ENCODE assay signal across 26 mouse cellular contexts in the genomic region with DNA sequence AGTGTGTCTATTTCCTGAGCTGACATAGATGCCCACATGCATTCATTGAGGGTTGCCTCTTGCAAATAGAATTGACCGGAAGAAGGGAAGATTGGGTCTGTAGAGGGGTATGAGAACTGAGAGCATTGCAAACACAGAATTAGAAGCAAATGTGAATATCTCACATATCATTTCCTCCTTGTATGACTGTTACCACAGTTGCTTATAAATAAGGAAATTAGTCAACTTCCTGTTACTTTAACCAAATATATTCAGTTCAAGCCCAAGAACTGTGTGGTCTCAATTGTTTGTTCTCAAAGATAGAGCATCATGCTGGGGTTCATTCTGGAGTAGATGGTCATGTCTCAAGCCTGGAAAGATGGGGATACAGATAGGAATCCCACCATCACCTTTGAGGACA.
"Had no signal": no experiment of that assay in that cellular context is flagged by ENCODE, and none has a peak within 500 bp of the region (broad histone marks: within the 10 kb centered on the region; RNA-seq: fewer than 3 reads in every experiment).

No protein-coding gene starts in this region.

- H3K4me3 ChIP-seq: heart, embryonic 10.5 days; heart, embryonic 12.5 days; hindbrain, embryonic 10.5 days; hindbrain, embryonic 12.5 days; intestine, embryonic 15.5 days; kidney, embryonic 15.5 days; limb, embryonic 10.5 days; limb, embryonic 12.5 days; liver, embryonic 13.5 days; liver, embryonic 15.5 days had no signal

- DNase-seq: gastrocnemius, postnatal 14 days; gastrocnemius, postnatal 36 days; heart, adult 18-20 months; heart, postnatal 10 days; kidney, adult 2 months; kidney, adult 9 months; kidney, postnatal 14 days; kidney, postnatal 36 days; layer of hippocampus, adult 9-11 months; layer of hippocampus, postnatal 36 days; liver; liver, embryonic 13.5 days had no signal

- ATAC-seq: hindbrain, embryonic 16.5 days; inflammation-experienced regulatory T-cells, adult 6 months; intestine, embryonic 15.5 days; intestine, postnatal 0 days had no signal

- H3K27ac ChIP-seq: heart, embryonic 10.5 days; hindbrain, embryonic 10.5 days; hindbrain, embryonic 12.5 days; hindbrain, embryonic 14.5 days; intestine, embryonic 15.5 days; kidney, embryonic 15.5 days; kidney, postnatal 0 days; limb, embryonic 10.5 days; limb, embryonic 12.5 days; liver, embryonic 13.5 days; liver, embryonic 15.5 days had no signal
